Mouse (Mus musculus): ENCODE results near the gene Ikbke. TPM values are rescaled to one million over a fixed set of nuclear protein-coding genes. Genes with fewer than 3 reads are reported as not detected.

Gene Ikbke
- polyA plus RNA-seq, 1 experiment from 2014 or later: 1.3 TPM

Other genes with a start within 250 kb of the Ikbke start
- gene Mapkapk2, start 181.8 kb downstream of the Ikbke start, polyA plus RNA-seq (2016; fragmentation: Nextera tagmentation; extraction: Ambion mirVana): 46.8 and 47.9 TPM in 2 replicates
- gene Dyrk3, start 141.3 kb downstream of the Ikbke start, polyA plus RNA-seq (2016; fragmentation: Nextera tagmentation; extraction: Ambion mirVana): 5.5 and 5.8 TPM in 2 replicates
- 73.5 and 76.7 TPM in 2 replicates for gene Eif2d, start 126.4 kb downstream of the Ikbke start, polyA plus RNA-seq (2016; fragmentation: Nextera tagmentation; extraction: Ambion mirVana)
- 1.2 and 1.3 TPM in 2 replicates for gene Rassf5, start 34.3 kb downstream of the Ikbke start, polyA plus RNA-seq (2016; fragmentation: Nextera tagmentation; extraction: Ambion mirVana)
- 16.5 and 17.2 TPM in 2 replicates for gene Srgap2, start 247.7 kb upstream of the Ikbke start, polyA plus RNA-seq (2016; fragmentation: Nextera tagmentation; extraction: Ambion mirVana)
- gene Fam72a, start 248.3 kb upstream of the Ikbke start, polyA plus RNA-seq (2016; fragmentation: Nextera tagmentation; extraction: Ambion mirVana): 4.3 and 4.6 TPM in 2 replicates

Data from limb, embryonic 10.5 days (tissue).